Mouse (Mus musculus) heart, embryonic 11.5 days (tissue): Measurements from ENCODE around the gene Cdhr4. TPM values are rescaled to one million over a fixed set of nuclear protein-coding genes. Genes with fewer than 3 reads are reported as not detected.

Experiments used
- ATAC-seq: fragments of 200-750 bp; cut with Nextera tagmentation; replicated peaks from 2 replicates; pipeline ENCODE4 v1.8.0; 2017; ENCODE audit warnings: moderate library complexity; ENCODE audit not compliant: insufficient number of reproducible peaks, low FRiP score, low TSS enrichment
- H3K27ac ChIP-seq: fragments of 300-500 bp; sonication (generic); 2 replicates; pipeline ENCODE4 v1.5.1; 2014; ENCODE audit warnings: mild to moderate bottlenecking, low read depth, low read length
- H3K27me3 ChIP-seq: fragments of 300-500 bp; sonication (generic); 2 replicates; pipeline ENCODE4 v1.6.1; 2014; ENCODE audit warnings: mild to moderate bottlenecking, low read length, mixed read lengths; ENCODE audit not compliant: control insufficient read depth, insufficient read depth
- H3K36me3 ChIP-seq: fragments of 300-500 bp; sonication (generic); 2 replicates; pipeline ENCODE4 v1.6.1; 2014; ENCODE audit warnings: mild to moderate bottlenecking, low read length, moderate library complexity, mixed read lengths; ENCODE audit not compliant: control insufficient read depth, insufficient read depth
- H3K4me1 ChIP-seq: fragments of 300-500 bp; sonication (generic); 2 replicates; pipeline ENCODE4 v1.6.1; 2014; ENCODE audit warnings: low read length; ENCODE audit not compliant: control insufficient read depth, insufficient read depth
- H3K4me2 ChIP-seq: fragments of 300-500 bp; sonication (generic); 2 replicates; pipeline ENCODE4 v1.6.1; 2014; ENCODE audit warnings: mild to moderate bottlenecking, moderate library complexity
- H3K4me3 ChIP-seq: fragments of 300-500 bp; sonication (generic); 2 replicates; pipeline ENCODE4 v1.5.1; 2014; ENCODE audit warnings: low read depth, low read length
- H3K9ac ChIP-seq: fragments of 300-500 bp; sonication (generic); 2 replicates; pipeline ENCODE4 v1.6.1; 2014; ENCODE audit warnings: mild to moderate bottlenecking, low read depth, low read length, moderate library complexity
- H3K9me3 ChIP-seq: fragments of 300-500 bp; sonication (generic); replicated peaks from 2 replicates; pipeline ENCODE4 v1.6.1; 2016; ENCODE audit warnings: low read length; ENCODE audit not compliant: control insufficient read depth
- WGBS: fragments of 180-500 bp; shearing (Covaris S2); extraction: QIAGEN DNeasy Blood & Tissue Kit; methylation state at CpG from one replicate; pipeline ENCODE4 v1.1.7; 2014; ENCODE audit not compliant: insufficient replicate concordance; 5-methylcytosine and 5-hydroxymethylcytosine counted together
- polyA plus RNA-seq: library from polyadenylated mRNA; unstranded; fragments of >200 nt; fragmentation: Nextera tagmentation; extraction: Ambion mirVana; gene quantifications from 2 replicates; pipeline ENCODE4 v1.2.1, GENCODE M21; 2014

Gene Cdhr4
- polyA plus RNA-seq, 1 experiment from 2014 or later: 7.0 TPM

DNA sequence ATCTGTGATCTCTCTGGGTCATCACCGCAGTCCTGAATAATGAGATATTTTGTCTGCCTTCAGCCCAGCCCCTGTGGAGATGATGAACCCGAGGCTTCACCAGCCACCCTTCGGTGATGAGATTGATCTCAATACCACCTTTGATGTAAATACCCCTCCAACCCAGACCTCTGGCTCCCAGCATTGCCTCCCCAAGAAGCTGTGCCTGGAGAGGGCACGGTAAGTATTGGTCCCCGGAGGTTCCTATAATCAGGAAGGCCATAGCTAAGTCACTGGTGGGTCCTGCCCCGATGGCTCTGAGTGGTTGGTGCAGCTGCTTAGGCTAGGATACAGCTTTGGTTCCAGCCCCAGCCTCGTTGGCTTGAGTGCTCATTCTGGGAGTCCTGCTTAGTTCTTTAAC, 23.8 kb upstream of the Cdhr4 start:
- Histone ChIP-seq H3K4me3 (no peak overlapping the region), H3K27me3 (no peaks in the 10 kb centered on the region), H3K9ac (no peak overlapping the region), H3K27ac (no peak overlapping the region), H3K36me3 (peaks cover 9% of the 10 kb centered on the region), H3K4me2 (no peak overlapping the region), H3K4me1 (peaks cover 23% of the 10 kb centered on the region), H3K9me3 (no peaks in the 10 kb centered on the region)
- WGBS: 86% methylated on average over 7 of the region's 7 CpGs
- no peak for ATAC-seq

DNA sequence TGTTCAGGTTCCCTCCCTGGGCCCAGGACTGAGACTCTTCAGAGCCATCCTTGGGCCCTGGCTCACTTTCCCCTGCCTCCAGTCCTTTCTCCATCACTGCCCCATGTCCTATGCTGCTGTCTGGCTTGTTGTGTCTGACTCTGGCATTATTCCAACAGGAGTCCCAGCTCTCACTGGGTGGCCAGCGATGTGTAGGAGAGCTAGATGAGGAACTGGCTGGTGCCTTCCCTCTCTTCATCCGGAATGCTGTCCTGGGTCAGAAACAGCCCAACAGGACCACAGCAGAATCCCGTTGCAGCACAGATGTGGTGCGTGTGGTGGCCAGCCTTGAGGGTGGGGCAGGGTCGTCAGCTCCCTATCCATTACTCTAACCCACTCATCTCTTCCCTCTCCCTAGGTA, 22.0 kb upstream of the Cdhr4 start:
- H3K9me3 ChIP-seq: no peaks in the 10 kb centered on the region
- WGBS: 89% methylated on average over 5 of the region's 5 CpGs
- H3K27me3 ChIP-seq: no peaks in the 10 kb centered on the region
- H3K27ac ChIP-seq: peak overlapping the region; percentile 97; the same call in 1 of the 2 replicates
- no peak overlapping the region for H3K4me2 ChIP-seq
- no peak overlapping the region for H3K9ac ChIP-seq
- H3K4me1 ChIP-seq: peaks cover 25% of the 10 kb centered on the region
- no peak for ATAC-seq
- H3K4me3 ChIP-seq: no peak overlapping the region
- peaks cover 9% of the 10 kb centered on the region for H3K36me3 ChIP-seq

DNA sequence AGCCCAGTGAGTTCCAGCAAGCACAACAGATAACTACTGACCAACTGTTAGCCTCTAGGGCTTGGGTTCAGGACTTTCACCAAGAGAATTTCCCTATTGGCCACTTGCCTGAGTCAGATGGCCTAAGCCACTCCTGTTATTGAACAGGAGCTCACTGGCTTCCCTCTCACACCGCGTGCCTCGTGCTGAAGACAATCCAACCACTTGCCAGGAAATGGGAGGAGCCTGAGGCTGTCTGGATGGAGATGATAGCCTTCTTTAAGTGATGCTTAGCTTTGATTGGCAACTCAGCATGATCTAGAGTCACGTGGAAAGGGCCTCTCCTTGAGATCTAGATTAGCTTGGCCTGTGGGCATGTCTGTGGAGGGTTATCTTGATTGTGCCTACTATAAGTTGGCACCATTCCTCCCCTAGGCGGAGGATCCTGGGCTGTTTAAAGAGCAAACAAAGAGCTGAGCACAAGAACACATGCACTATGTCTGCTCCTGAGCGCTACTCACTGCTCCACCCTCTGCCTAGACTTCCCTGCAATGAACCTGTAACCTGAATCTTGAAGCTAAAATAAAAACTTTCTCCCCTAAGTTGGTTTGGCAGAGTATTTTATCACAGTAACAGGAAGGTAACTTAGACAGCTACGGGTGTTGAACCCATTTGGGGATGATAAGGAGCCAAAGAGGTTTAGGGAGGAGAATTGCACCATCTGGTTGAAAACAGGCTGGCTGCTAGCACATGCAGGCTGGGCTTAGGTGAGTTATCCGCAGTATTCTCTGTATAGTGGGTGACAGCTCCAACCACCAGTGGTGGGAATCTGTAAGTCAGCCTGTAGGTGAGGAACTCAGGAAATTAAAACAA, 20.4 kb upstream of the Cdhr4 start:
- H3K27ac ChIP-seq: peak overlapping the region; percentile 97
- peak; percentile 82 for ATAC-seq
- H3K9me3 ChIP-seq: no peaks in the 10 kb centered on the region
- H3K27me3 ChIP-seq: no peaks in the 10 kb centered on the region
- H3K4me3 ChIP-seq: no peak overlapping the region
- peaks cover 38% of the 10 kb centered on the region for H3K4me1 ChIP-seq
- WGBS: 49% methylated on average over 8 of the region's 8 CpGs
- H3K4me2 ChIP-seq: 0 out of 2 replicates have a peak overlapping the region, but pooled peaks have one; percentile 3
- H3K9ac ChIP-seq: no peak overlapping the region
- H3K36me3 ChIP-seq: peaks cover 9% of the 10 kb centered on the region

DNA sequence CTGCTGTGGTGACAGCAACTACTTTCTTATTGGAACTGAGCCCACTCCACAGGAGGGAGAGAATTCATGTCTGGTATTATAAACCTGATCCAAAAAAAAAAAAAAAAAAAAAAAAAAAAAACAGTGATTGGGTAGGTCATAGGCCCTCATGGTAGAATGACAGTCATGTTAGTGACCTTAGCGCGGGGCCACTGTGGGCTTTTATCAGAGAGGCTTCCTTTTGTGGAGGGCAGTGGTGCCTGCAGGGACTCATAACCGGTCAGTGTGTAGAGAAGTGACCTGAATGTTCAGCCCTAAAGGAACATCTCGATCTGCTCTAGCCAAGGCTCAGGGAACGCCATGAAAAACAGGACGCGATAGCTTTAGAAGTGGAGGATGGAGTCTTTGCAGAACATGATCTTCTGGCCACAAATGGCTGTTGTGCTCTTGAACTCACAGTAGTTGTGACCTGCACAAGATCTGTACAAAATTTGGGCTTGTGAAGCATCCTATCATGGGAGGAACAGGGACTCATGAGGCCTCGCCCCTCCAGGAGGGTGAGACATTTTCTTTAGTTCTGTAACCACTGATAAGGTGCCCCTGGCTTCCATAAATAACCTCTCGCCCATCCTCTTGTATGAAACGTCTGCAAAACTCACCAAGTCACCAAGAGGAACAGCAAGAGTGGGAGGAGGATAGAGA, 17.7 kb upstream of the Cdhr4 start:
- Histone ChIP-seq H3K27ac (peak overlapping the region; percentile 97), H3K9me3 (no peaks in the 10 kb centered on the region), H3K27me3 (no peaks in the 10 kb centered on the region), H3K4me1 (peaks cover 47% of the 10 kb centered on the region), H3K4me3 (no peak overlapping the region), H3K36me3 (peaks cover 7% of the 10 kb centered on the region), H3K4me2 (peak overlapping the region; percentile 73), H3K9ac (peak overlapping the region; percentile 48)
- 41% methylated on average over 10 of the region's 10 CpGs for WGBS
- no peak; the same call in 1 of the 2 replicates for ATAC-seq

DNA sequence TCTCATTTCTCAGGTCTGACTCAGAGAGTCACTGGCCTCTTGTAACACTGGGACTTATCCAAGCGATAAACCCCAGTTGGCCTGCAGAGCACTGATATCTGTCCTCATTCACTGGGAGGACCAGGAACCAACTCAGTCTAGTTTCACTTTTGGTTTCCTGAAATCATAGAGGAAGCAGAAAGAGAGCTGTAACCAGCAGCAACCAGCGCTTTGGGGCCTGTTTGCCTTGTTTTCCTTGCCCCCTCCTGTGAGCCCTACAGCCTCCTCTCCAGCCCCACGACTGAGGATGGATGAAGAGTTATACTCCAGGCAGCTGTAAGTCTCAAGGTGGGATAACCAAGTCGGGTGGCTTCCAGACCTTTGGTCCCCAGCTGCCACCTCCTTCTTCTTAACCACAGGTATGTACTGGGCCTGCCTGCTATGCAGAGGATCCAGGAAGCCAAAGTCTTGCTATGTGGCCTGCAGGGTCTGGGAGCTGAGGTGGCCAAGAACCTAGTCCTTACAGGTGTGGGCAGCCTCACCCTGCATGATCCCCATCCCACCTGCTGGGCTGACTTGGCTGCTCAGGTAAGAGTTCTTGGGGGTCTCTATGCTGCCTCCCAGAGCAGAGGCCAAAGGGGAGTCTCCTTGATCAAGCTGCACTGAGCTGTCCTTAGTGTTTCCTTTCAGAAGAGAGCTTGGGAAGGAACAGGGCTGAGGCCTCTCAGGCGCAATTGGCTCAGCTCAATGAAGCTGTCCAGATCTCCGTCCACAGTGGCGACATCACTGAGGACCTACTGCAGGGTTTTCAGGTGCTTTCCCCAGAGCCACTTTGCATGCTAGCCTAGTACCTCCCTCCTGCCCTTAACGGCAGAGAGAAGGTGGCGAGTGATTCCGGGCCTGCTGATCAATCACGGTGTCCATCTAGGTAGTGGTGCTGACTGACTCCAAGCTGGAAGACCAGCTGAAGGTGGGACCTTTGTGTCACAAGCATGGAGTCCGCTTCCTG, 16.6 kb upstream of the Cdhr4 start, which contains the start of gene Uba7:
Uba7 (plus strand) TSS at position 107 of the 988 bp plus-strand sequence.
- H3K27me3 ChIP-seq: no peaks in the 10 kb centered on the region
- H3K36me3 ChIP-seq: peaks cover 9% of the 10 kb centered on the region
- WGBS: 44% methylated on average over 12 of the region's 12 CpGs
- H3K4me2 ChIP-seq: peak within 1 kb of the TSS; percentile 73
- H3K4me1 ChIP-seq: peaks cover 57% of the 10 kb centered on the region
- no peaks in the 10 kb centered on the region for H3K9me3 ChIP-seq
- peak within 1 kb of the TSS; percentile 97 for H3K27ac ChIP-seq
- H3K9ac ChIP-seq: peak within 1 kb of the TSS; percentile 77
- peak within 1 kb of the TSS; percentile 47 for H3K4me3 ChIP-seq
- peak; percentile 72 for ATAC-seq

DNA sequence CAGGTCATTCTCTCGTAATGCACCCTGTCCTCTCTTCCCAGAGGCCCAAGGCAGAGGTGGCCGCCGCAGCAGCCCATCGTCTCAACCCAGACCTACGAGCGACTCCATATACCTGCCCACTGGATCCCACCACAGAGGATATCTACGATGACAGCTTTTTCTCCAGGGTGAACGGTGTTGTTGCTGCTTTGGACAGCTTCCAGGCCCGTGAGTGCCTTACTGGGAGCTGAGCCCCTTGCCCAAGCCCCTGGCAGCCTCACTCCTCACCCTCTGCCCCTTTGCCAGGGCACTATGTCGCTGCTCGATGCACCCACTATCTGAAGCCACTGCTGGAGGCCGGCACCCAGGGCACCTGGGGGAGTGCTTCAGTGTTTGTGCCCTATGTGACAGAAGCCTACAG, 13.5 kb upstream of the Cdhr4 start:
- no peak overlapping the region for H3K9ac ChIP-seq
- 85% methylated on average over 12 of the region's 12 CpGs for WGBS

DNA sequence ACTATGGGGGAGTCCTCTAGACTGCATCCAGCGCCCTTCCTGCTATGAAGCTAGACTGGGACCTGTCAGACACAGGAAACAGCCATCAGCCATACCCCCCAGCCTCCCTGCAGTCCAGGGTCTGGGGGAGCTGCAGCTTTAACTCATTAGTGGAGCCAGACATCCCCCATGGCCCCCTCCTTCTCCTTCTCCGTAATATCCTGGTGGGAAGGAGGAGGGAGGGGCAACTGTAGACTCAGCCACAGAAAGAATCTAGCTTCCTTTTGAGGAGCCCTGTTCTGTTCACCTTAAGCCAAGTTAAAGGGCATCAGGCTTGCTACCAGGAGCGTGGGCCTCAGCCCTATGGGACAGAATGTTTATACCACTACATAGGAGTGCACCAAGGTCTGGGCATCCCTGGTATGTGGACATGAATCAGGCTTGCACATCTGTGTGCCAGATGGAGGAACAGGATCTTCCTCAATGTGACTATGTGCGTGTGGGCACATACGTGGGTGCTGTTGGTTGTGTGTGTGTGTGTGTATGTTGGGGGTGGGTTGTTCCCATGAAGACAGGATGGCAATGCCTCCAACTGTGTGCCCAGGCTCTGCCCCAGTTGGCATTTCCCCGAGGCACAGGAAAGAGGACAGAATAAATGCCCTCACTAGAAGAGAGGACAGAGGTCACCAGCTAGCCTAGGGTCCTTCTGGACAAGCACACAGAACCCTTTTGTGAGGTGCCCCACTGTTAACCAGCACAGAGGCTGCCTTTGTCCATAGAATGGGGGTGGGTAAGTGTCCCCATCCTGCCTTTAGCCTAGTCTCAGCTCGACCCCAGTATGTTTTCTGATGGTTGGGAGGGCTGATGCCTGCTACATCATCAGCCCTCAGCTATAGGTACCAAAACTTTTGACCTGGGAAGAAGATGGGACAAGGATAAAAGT, 10.4 kb upstream of the Cdhr4 start:
- Histone ChIP-seq H3K9ac (peak overlapping the region; percentile 86), H3K4me2 (peak overlapping the region; percentile 67), H3K4me3 (peak overlapping the region; percentile 59), H3K4me1 (peaks cover 69% of the 10 kb centered on the region), H3K9me3 (no peaks in the 10 kb centered on the region), H3K27me3 (no peaks in the 10 kb centered on the region), H3K36me3 (peaks cover 7% of the 10 kb centered on the region; the same call in 1 of the 2 replicates), H3K27ac (peak overlapping the region; percentile 100)
- ATAC-seq: no peak; the same call in 1 of the 2 replicates
- WGBS: 38% methylated on average over 7 of the region's 7 CpGs

More for the DNA sequence above, 13.5 kb upstream of the Cdhr4 start:
- no peak for ATAC-seq
- Histone ChIP-seq H3K27ac (no peak overlapping the region), H3K4me1 (peaks cover 73% of the 10 kb centered on the region), H3K36me3 (peaks cover 7% of the 10 kb centered on the region; the same call in 1 of the 2 replicates), H3K4me3 (no peak overlapping the region), H3K4me2 (no peak overlapping the region), H3K9me3 (no peaks in the 10 kb centered on the region), H3K27me3 (no peaks in the 10 kb centered on the region)
